In the genomic region with DNA sequence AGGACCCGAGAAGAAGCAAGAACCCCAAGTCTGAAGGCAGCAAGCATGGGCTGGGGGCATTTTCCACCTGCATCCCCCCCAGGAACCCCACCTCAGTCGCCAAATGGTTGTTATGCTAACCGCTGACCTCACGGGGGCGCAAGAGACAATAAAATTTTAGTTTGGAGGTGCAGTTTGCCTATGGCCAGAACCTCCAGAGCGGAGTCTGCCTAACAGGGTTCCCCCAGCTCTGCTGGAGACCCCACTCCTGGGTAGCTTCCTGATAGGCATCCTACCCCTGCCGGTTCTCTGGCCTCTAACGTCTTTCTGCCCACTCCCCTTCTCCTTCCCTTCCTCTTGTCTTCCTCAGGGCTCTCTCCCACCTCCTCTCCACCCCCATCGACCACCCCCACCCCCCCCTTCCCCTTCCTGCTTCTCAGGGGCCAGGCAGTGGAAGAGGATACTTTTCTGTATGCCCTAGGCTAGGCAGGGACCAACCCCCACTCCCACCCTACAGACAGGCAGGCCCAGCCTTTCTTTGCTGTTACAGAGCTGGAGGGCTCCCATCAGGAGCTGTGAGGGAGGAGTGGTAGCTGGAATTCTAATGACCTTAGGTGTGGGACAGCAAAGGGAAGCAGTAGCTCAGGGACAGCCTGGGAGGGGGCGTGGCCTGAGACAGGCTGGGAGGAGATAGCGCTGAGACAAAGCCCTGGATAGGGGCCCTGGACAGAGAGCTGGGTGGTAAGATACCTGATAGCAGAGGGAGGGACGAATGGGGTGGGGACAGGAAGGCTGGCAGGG, we compare ENCODE assay signal across 9 mouse cellular contexts. TPM values are rescaled to one million over a fixed set of nuclear protein-coding genes. Genes with fewer than 3 reads are reported as not detected.
DNase-seq lines count a peak whose midpoint lies in the region; ATAC-seq and TF ChIP-seq lines count a peak whose summit lies in the region.
"Had no signal": no experiment of that assay in that cellular context is flagged by ENCODE, and none has a peak within 500 bp of the region (broad histone marks: within the 10 kb centered on the region; RNA-seq: fewer than 3 reads in every experiment).

No protein-coding gene starts in this region.

- peak overlapping the region; percentile 46; the same call in 1 of the 2 replicates for H3K27ac ChIP-seq in ES-E14 (ENCODE audit: insufficient read depth, low read depth, low read length, poor library complexity, severe bottlenecking)
- peak overlapping the region; percentile 72 for H3K27ac ChIP-seq in embryonic facial prominence, embryonic 15.5 days (replicated peaks)

- H3K9me3 ChIP-seq in ES-E14 (ENCODE audit: control insufficient read depth, insufficient read depth, low read depth, low read length), result no peaks in the 10 kb centered on the region
- H3K9me3 ChIP-seq in embryonic facial prominence, embryonic 15.5 days (replicated peaks), result no peaks in the 10 kb centered on the region

- intact Hi-C loops in heart, postnatal 14 days (cut with DNase I), result loop anchor here (1.0 to 2.0 kb wide), 2 partner anchors 61 to 104 kb away; no protein-coding TSS in a partner anchor

- no peak overlapping the region for H3K4me3 ChIP-seq in ES-E14 (ENCODE audit: insufficient read depth in 1 of 2, low read depth in 1 of 2, low read length in 2 of 2, poor library complexity in 1 of 2, severe bottlenecking in 1 of 2)
- H3K4me3 ChIP-seq in embryonic facial prominence, embryonic 15.5 days (replicated peaks), result no peak overlapping the region

- peak; percentile 83 for ATAC-seq in embryonic facial prominence, embryonic 15.5 days (ENCODE audit: insufficient number of reproducible peaks, low FRiP score, low TSS enrichment, low read depth)
- ATAC-seq in inflammation-experienced regulatory T-cells, adult 6 months, result no peak

- peak; percentile 88 for DNase-seq in ES-E14 (ENCODE audit: low read depth, low spot score)
- peak; percentile 34 to 43 for DNase-seq in adrenal gland, postnatal 4 days (ENCODE audit: low spot score in 2 of 2)
- DNase-seq in heart, postnatal 14 days, result peak; percentile 73 to 79
- DNase-seq in layer of hippocampus, postnatal 10 days (ENCODE audit: low spot score in 2 of 2), result peak; percentile 82 to 86
- DNase-seq in lung, postnatal 10 days, result peak; percentile 71
- DNase-seq in right cerebral cortex, adult 2 months (ENCODE audit: low spot score in 2 of 2), result peak; percentile 29 to 64

- no peak overlapping the region; the same call in 1 of the 2 replicates for H3K9ac ChIP-seq in ES-E14 (ENCODE audit: insufficient read depth, low read depth, low read length, poor library complexity, severe bottlenecking)
- H3K9ac ChIP-seq in embryonic facial prominence, embryonic 15.5 days, result no peak overlapping the region

- no peaks in the 10 kb centered on the region for H3K27me3 ChIP-seq in embryonic facial prominence, embryonic 15.5 days

- peaks cover 0 to 13% of the 10 kb centered on the region in 2 experiments; a peak in 2 of 4 replicates for H3K4me1 ChIP-seq in ES-E14 (ENCODE audit: control insufficient read depth in 2 of 2, insufficient read depth in 2 of 2, low read length in 2 of 2, poor library complexity in 1 of 2)
- peaks cover 22% of the 10 kb centered on the region for H3K4me1 ChIP-seq in embryonic facial prominence, embryonic 15.5 days

- 3% methylated on average over 12 of the region's 12 CpGs for WGBS in embryonic facial prominence, embryonic 15.5 days

- peak overlapping the region; percentile 33 for H3K4me2 ChIP-seq in embryonic facial prominence, embryonic 15.5 days (replicated peaks)

- H3K36me3 ChIP-seq in ES-E14 (ENCODE audit: control insufficient read depth, insufficient read depth, low read length, poor library complexity, severe bottlenecking), result no peaks in the 10 kb centered on the region
- H3K36me3 ChIP-seq in embryonic facial prominence, embryonic 15.5 days, result no peaks in the 10 kb centered on the region

- in situ Hi-C loops in ES-E14 (cut with MboI; ENCODE audit: low sequenced_read_pairs in 2 of 2, unreplicated experiment in 2 of 2), result no loop called here

TF ChIP-seq in ES-E14, 5 proteins besides CTCF, POLR2A, EP300 and RAD21:
- TF ChIP-seq CHD2 (IDR thresholded peaks at IDR 0.05; ENCODE audit: low read depth, low read length) (no peak), MAFK (IDR thresholded peaks at IDR 0.05; ENCODE audit: insufficient read depth, low read depth, low read length) (no peak), HCFC1 (IDR thresholded peaks at IDR 0.05; ENCODE audit: borderline replicate concordance, insufficient read depth, low read length) (no peak), ZC3H11A (IDR thresholded peaks at IDR 0.05; ENCODE audit: borderline replicate concordance, low read depth, low read length) (0 out of 2 replicates have a peak, but pooled peaks have one; percentile 14), ZNF384 (IDR thresholded peaks at IDR 0.05; ENCODE audit: low read depth, low read length) (no peak)

RNA-seq across cellular contexts. Expression of gene Igf2, which starts 55.8 kb away (rescaled TPM):
- total RNA-seq in ES-E14 (2012; rRNA removed), result 44.4 and 66.4 TPM in 2 replicates
- 1,000 to 10,000 TPM in 1 of 2 experiments, 100 to 1,000 TPM in 1; 616 to 1,339 TPM for total RNA-seq in adrenal gland, postnatal 4 days (2021)
- 970 and 1,114 TPM in 2 replicates for polyA plus RNA-seq in embryonic facial prominence, embryonic 15.5 days (2015; fragmentation: Nextera tagmentation; extraction: Ambion mirVana)
- total RNA-seq in heart, postnatal 14 days (2021), result 100 to 1,000 TPM; 349 to 384 TPM
- 100 to 1,000 TPM; 209 to 223 TPM for total RNA-seq in layer of hippocampus, postnatal 10 days (2021)
- polyA plus RNA-seq in inflammation-experienced regulatory T-cells, adult 6 months (2017; shearing (Covaris generic)), result under 1 TPM in 2 of 3 experiments, not detected in 1; 0.19 to 0.26 TPM

RNA-seq across cellular contexts. Expression of gene Gm49394, which starts 58.9 kb away (rescaled TPM):
- total RNA-seq in ES-E14 (2012; rRNA removed), result 0.16 and 0.40 TPM in 2 replicates
- total RNA-seq in adrenal gland, postnatal 4 days (2021), result under 1 TPM in 1 of 2 experiments, not detected in 1; 0.11 TPM
- polyA plus RNA-seq in embryonic facial prominence, embryonic 15.5 days (2015; fragmentation: Nextera tagmentation; extraction: Ambion mirVana), result 0.25 and 0.80 TPM in 2 replicates
- total RNA-seq in heart, postnatal 14 days (2021), result not detected
- total RNA-seq in layer of hippocampus, postnatal 10 days (2021), result under 1 TPM; 0.11 to 0.51 TPM
- polyA plus RNA-seq in inflammation-experienced regulatory T-cells, adult 6 months (2017; shearing (Covaris generic)), result not detected
- total RNA-seq: gastrocnemius, adult 8-10 months had no signal
